Mouse (Mus musculus) common myeloid progenitor, adult 5-6 weeks (primary cell): ENCODE results near the gene F3. TPM values are rescaled to one million over a fixed set of nuclear protein-coding genes. Genes with fewer than 3 reads are reported as not detected.

ENCODE experiments used
- total RNA-seq: library from RNA; stranded (forward); fragments of 200-1000, 187-1606 nt; gene quantifications from 2 replicates; pipeline ENCODE4 v1.2.3, GENCODE M21; 2017

The F3 gene
- total RNA-seq, 1 experiment from 2014 or later, result 1.5 TPM

Other genes starting within 250 kb of the F3 start
- gene Slc44a3, start 191.1 kb upstream of the F3 start, total RNA-seq, result 0.46 TPM in 1 of 2 replicates, not detected in the other
- not detected in 2 replicates for gene 4930432M17Rik, start 52.8 kb upstream of the F3 start, total RNA-seq
- gene Abcd3, start 91.8 kb downstream of the F3 start, total RNA-seq, result 36.7 and 39.6 TPM in 2 replicates
- gene Arhgap29, start 229.0 kb downstream of the F3 start, total RNA-seq, result 1.7 and 2.6 TPM in 2 replicates